Comparison of ENCODE assay signal across 8 mouse cellular contexts in the genomic region with DNA sequence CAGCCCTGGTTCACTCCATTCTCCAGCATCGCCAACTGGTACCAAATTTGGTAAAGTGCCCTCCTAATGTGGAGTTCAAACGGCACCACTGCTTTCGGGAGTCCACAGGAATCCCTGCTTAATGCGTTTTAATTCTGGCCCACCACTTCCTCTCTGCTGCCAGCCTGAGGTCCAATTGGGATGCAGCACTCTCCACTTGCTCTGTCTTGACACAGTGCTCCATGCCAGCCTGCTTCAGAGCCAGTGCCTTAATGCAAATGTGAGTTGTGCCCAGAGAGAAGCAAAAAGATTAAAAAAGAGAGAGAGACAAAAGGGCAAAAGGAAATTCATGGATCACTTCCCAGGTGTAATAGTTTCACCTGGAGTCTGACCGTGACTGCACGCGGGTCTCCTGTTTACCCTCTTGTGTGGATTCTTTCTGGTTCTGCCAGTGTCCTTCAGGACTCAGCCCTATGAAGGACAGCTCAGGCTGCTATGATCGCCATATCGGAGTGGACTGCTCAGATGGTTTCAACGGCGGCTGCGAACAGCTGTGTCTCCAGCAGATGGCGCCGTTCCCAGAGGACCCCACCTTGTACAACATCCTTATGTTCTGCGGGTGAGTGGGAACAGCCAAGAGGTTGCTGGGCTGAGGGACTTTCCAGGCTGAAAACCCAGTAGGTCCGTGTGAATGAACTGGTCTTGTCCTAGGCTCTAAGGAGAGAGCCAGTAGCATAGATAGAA.
DNase-seq lines count a peak whose midpoint lies in the region; ATAC-seq and TF ChIP-seq lines count a peak whose summit lies in the region.

No protein-coding gene starts in this region.

- no peak overlapping the region for H3K9ac ChIP-seq in intestine, embryonic 14.5 days (ENCODE audit: low read length)
- no peak overlapping the region for H3K9ac ChIP-seq in intestine, embryonic 16.5 days (ENCODE audit: low read depth, low read length)
- H3K9ac ChIP-seq in intestine, postnatal 0 days (ENCODE audit: low read depth, low read length) = no peak overlapping the region
- no peak overlapping the region for H3K9ac ChIP-seq in limb, embryonic 12.5 days (replicated peaks)
- no peak overlapping the region for H3K9ac ChIP-seq in midbrain, embryonic 16.5 days (ENCODE audit: low read depth, low read length)

- no peak overlapping the region for H3K27ac ChIP-seq in intestine, embryonic 14.5 days (ENCODE audit: low read depth)
- no peak overlapping the region for H3K27ac ChIP-seq in intestine, embryonic 16.5 days (ENCODE audit: low read length)
- H3K27ac ChIP-seq in intestine, postnatal 0 days (ENCODE audit: low read depth, low read length) = no peak overlapping the region
- no peak overlapping the region for H3K27ac ChIP-seq in limb, embryonic 12.5 days
- peak overlapping the region; percentile 6; the same call in 1 of the 2 replicates for H3K27ac ChIP-seq in midbrain, embryonic 16.5 days (ENCODE audit: low read length)

- ATAC-seq in intestine, embryonic 14.5 days (replicated peaks; ENCODE audit: low FRiP score, low TSS enrichment, low read depth) = 0 out of 2 replicates have a peak, but pooled peaks have one; percentile 55
- ATAC-seq in intestine, embryonic 16.5 days = no peak
- no peak for ATAC-seq in intestine, postnatal 0 days
- peak; percentile 75 for ATAC-seq in limb, embryonic 12.5 days (ENCODE audit: insufficient number of reproducible peaks, insufficient read depth, low FRiP score, low TSS enrichment, low read depth)
- peak; percentile 84 for ATAC-seq in midbrain, embryonic 16.5 days

- WGBS in intestine, embryonic 14.5 days = 38% methylated on average over 16 of the region's 16 CpGs
- WGBS in intestine, embryonic 16.5 days = 37% methylated on average over 16 of the region's 16 CpGs
- 39% methylated on average over 16 of the region's 16 CpGs for WGBS in intestine, postnatal 0 days
- WGBS in limb, embryonic 12.5 days = 29% methylated on average over 16 of the region's 16 CpGs
- WGBS in midbrain, embryonic 16.5 days = 37% methylated on average over 16 of the region's 16 CpGs

- no peak overlapping the region for H3K4me3 ChIP-seq in intestine, embryonic 14.5 days (ENCODE audit: low read depth, low read length)
- no peak overlapping the region for H3K4me3 ChIP-seq in intestine, embryonic 16.5 days (ENCODE audit: low read length)
- H3K4me3 ChIP-seq in intestine, postnatal 0 days (ENCODE audit: low read depth, low read length) = no peak overlapping the region
- H3K4me3 ChIP-seq in limb, embryonic 12.5 days (replicated peaks) = no peak overlapping the region
- no peak overlapping the region for H3K4me3 ChIP-seq in midbrain, embryonic 16.5 days (ENCODE audit: low read depth, low read length)

- peak; percentile 73 for DNase-seq in intestine, embryonic 14.5 days (ENCODE audit: low spot score)
- DNase-seq in cerebellum, postnatal 25 days = peak; percentile 37 to 62
- peak; percentile 72 for DNase-seq in gastrocnemius, postnatal 10 days
- peak; percentile 48 for DNase-seq in yolk sac, embryonic 10.5 days (ENCODE audit: low spot score)

- no peaks in the 10 kb centered on the region for H3K36me3 ChIP-seq in intestine, embryonic 14.5 days (ENCODE audit: control insufficient read depth, insufficient read depth, low read length)
- H3K36me3 ChIP-seq in intestine, embryonic 16.5 days (ENCODE audit: control insufficient read depth, insufficient read depth, low read length) = no peaks in the 10 kb centered on the region
- no peaks in the 10 kb centered on the region for H3K36me3 ChIP-seq in intestine, postnatal 0 days (ENCODE audit: control insufficient read depth, insufficient read depth)
- no peaks in the 10 kb centered on the region for H3K36me3 ChIP-seq in limb, embryonic 12.5 days
- peaks cover 9% of the 10 kb centered on the region for H3K36me3 ChIP-seq in midbrain, embryonic 16.5 days (ENCODE audit: control insufficient read depth, insufficient read depth, low read length)

- TF ChIP-seq CTCF in intestine, postnatal 0 days (IDR thresholded peaks at IDR 0.05; ENCODE audit: low read depth) = peak; percentile 66

- no peaks in the 10 kb centered on the region for H3K4me1 ChIP-seq in intestine, embryonic 14.5 days (replicated peaks; ENCODE audit: control insufficient read depth, insufficient read depth, low read length)
- no peaks in the 10 kb centered on the region for H3K4me1 ChIP-seq in intestine, embryonic 16.5 days (ENCODE audit: control insufficient read depth, insufficient read depth, low read length)
- no peaks in the 10 kb centered on the region for H3K4me1 ChIP-seq in intestine, postnatal 0 days (replicated peaks; ENCODE audit: control insufficient read depth, insufficient read depth, low read length)
- 0 out of 2 replicates have a peak, but pooled peaks cover 4% of the 10 kb centered on the region for H3K4me1 ChIP-seq in limb, embryonic 12.5 days (replicated peaks)
- no peaks in the 10 kb centered on the region for H3K4me1 ChIP-seq in midbrain, embryonic 16.5 days (ENCODE audit: control insufficient read depth, insufficient read depth, low read length)

- H3K27me3 ChIP-seq in intestine, embryonic 14.5 days (replicated peaks; ENCODE audit: control insufficient read depth, insufficient read depth, low read length) = no peaks in the 10 kb centered on the region
- no peaks in the 10 kb centered on the region for H3K27me3 ChIP-seq in intestine, embryonic 16.5 days (replicated peaks; ENCODE audit: control insufficient read depth, insufficient read depth, low read length)
- H3K27me3 ChIP-seq in intestine, postnatal 0 days (replicated peaks; ENCODE audit: control insufficient read depth, insufficient read depth, low read length) = no peaks in the 10 kb centered on the region
- peaks cover 3% of the 10 kb centered on the region; the same call in 1 of the 2 replicates for H3K27me3 ChIP-seq in limb, embryonic 12.5 days
- H3K27me3 ChIP-seq in midbrain, embryonic 16.5 days (ENCODE audit: control insufficient read depth, insufficient read depth, low read depth, low read length) = no peaks in the 10 kb centered on the region

- no peaks in the 10 kb centered on the region for H3K9me3 ChIP-seq in intestine, embryonic 14.5 days (ENCODE audit: control insufficient read depth, low read length)
- no peaks in the 10 kb centered on the region for H3K9me3 ChIP-seq in intestine, embryonic 16.5 days (ENCODE audit: control insufficient read depth, low read length)
- H3K9me3 ChIP-seq in intestine, postnatal 0 days (ENCODE audit: control insufficient read depth) = no peaks in the 10 kb centered on the region
- no peaks in the 10 kb centered on the region for H3K9me3 ChIP-seq in limb, embryonic 12.5 days
- H3K9me3 ChIP-seq in midbrain, embryonic 16.5 days (replicated peaks; ENCODE audit: control insufficient read depth, low read length, poor library complexity, severe bottlenecking) = no peaks in the 10 kb centered on the region

- no peak overlapping the region for H3K4me2 ChIP-seq in intestine, embryonic 14.5 days (ENCODE audit: low read length)
- H3K4me2 ChIP-seq in intestine, embryonic 16.5 days (ENCODE audit: low read depth, low read length) = no peak overlapping the region
- H3K4me2 ChIP-seq in intestine, postnatal 0 days (replicated peaks; ENCODE audit: low read depth) = no peak overlapping the region
- peak overlapping the region; percentile 18 for H3K4me2 ChIP-seq in limb, embryonic 12.5 days
- H3K4me2 ChIP-seq in midbrain, embryonic 16.5 days (ENCODE audit: low read length) = no peak overlapping the region

Comparison
In these comparisons a context has a peak if more than half of its experiments do, and no peak if none do; other contexts are left out.
1. ATAC-seq: peak in intestine, embryonic 14.5 days (single experiment), limb, embryonic 12.5 days (single experiment) and midbrain, embryonic 16.5 days (single experiment); none in intestine, embryonic 16.5 days (single experiment) and intestine, postnatal 0 days (single experiment).
2. Peak in every context shown above with its lines, with median percentiles within 50 percentile points of each other: DNase-seq.